Mouse (Mus musculus): ENCODE measurements at regions not wholly inside any gene's neighbourhood (a gene's known extent, or its start where the extent isn't known, plus 50 kb on each side); places are given as distances from the start of the nearest gene placed in this dataset.
"Not testable (repeated sequence)": the region's sequence is repeated elsewhere in the genome, so short reads cannot be mapped to it uniquely, and the experiment has no call there.

DNA sequence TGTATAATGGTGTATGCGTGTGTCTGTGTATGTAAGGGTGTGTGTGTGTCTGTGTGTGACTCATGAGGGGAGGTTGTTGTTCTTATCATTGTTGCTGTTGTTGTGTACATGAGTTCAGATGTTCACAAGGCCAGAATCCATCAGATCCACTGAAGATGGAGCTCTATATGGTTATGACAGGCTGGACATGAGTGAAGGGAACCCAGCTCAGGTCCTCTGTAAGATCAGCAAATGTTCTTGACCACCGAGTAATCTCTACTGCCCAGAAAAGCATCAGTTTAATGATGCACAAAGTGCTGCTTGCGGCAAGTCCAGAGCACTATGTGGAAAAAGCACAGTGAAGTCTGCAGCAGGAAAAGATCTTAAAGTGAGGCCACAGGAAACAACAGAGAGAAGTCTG, 77.5 kb downstream of the Gm15319 start:
- not testable (repeated sequence) for DNase-seq

DNA sequence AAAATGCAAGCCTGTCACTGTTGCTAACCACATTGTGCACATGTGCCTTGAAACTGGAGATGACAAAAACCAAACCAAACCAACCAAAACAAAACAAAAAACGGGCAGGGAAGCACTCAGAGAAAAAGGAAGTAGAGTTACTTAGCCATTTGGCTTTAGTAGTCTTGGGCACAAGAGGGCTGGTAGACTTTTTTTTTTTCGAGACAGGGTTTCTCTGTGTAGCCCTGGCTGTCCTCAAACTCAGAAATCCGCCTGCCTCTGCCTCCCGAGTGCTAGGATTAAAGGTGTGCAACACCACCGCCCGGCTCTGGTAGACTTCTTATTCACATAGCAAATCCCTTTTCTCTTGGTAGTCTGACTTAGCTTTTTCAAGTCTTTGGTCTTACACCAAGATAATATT, 78.2 kb downstream of the Gm15319 start:
- not testable (repeated sequence) for DNase-seq

DNA sequence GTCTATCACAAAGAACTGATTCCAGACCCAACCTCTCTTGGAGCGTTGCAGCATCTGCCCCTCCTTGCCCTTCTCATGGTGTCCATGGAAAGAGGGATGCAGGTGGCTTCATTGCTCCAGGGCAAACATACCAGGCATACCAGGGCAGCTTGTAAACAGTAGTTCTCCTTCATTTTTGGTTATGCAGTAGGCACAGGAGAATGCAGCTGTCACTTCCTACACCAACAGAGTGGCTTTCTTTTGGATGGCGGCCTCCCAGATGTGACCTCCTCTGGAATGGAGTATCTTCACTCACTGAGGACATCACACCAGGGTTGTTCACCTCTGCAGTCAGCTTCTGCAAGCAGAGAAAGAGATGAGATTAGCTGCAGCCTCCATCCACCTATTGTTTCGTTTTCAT, 79.9 kb downstream of the Gm15319 start:
- not testable (repeated sequence) for DNase-seq

DNA sequence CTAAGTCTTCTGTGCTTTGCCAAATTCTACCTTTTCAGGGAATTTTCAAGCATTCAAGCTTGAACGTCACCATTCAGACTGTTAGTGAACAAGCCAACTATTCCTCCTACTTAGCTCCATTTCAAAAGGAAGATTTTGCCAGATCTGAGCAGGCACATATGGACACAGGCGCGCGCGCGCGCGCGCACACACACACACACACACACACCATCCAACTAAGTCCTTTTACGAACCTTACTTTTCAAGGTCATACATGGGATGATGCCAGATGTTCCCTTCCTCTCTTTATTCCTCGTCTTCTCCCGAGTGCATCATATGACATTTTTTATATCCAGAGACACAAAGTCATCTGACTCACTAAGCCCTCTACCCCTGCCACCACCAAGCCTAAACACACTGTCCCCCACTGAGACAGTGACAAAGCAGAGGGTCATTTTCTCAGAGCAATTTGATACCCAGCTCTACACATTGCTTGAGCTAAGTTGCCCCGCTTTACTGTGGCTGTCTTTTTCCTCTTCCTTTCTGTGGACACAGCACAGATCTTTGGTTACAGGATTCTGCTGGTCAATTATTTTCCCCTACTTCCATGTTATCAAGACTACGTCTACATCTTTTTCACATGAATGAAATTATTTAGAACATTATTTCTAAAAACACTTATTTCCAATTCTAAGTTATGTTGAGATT, 81.7 kb downstream of the Gm15319 start:
- not testable (repeated sequence) for DNase-seq

DNA sequence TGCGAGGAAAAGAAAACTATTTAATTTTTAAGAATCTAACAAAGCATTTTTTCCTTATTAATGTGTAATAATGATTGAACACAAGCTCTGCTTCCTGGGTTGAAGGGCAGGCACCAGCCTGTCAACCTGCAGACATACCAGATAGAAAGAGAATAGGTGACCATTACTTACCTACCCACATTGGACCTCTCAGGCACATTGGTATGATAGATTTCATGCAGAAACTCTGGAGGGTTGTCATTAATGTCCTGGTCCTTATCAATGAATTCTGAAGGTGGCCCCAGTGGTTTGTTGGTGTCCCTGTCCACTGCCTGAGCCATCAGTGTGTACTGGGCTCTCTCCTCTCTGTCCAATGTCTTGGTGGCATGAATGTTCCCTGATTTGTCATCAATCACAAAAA, 85.3 kb downstream of the Gm15319 start:
- not testable (repeated sequence) for DNase-seq

DNA sequence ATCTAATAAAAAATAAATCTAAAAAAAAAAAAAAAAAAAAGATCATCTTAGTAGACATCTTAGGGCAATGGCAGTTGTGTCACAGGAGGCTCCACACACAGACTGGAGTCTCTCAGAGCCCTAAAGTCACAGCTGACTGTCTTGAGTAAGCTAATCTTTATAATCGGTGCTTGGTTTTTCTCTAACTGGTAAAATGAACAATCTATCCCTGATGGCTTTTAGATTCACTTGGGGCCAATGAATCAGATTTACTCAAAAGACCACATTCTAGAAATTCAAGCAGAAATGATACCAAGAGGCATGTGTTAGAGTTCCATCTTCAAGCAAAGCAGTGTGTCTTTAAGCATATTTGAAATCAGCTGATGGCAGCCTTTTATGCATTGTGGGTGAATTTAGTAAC, 86.3 kb downstream of the Gm15319 start:
- DNase-seq = not testable (repeated sequence)

DNA sequence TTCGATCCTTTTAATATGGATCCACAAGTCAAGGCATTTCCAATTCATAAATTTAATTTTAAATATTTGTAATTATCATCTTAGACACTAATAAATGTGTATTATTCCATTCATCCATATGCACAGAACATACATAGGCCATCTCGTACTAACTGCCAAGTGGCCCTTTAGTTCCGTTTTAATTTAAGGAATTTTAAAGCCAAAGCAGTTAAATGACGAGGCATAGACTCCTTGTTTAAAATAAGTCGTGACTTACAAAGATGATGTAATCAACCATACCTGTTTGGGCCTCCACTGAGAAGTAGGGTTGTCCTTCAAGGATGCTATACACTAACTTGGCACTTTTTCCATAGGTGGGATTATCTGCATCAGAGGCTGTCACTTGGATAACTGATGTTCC, 89.2 kb downstream of the Gm15319 start:
- DNase-seq = not testable (repeated sequence)

DNA sequence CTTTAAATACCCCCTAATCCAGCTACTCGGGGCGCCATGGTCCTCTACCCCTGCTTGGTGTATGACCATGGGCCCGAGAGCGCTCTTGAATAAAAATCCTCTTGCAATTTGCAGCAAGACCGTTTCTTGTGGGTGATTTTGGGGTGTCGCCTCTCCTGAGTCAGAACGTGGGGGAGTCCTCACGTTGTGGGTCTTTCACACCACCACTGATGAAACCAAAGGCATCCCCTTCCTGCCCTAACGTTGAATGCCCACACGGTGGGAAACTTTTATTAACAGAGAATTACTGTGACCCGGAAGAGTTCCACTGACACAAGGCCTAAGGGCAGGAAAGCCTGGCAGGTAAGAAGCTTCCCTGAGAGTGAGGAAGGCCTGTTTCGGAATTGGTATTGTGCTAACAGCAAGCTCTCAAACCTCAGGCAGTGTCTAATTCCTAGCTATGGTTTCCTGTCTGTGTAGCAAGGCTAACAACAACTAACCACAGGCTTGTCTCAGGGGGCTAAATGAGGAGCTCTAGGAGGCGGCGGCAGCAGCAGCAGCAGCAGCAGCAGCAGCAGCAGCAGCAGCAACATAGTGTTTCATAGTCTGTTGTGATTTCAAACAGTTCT, 95.4 kb downstream of the Gm15319 start:
- DNase-seq = not testable (repeated sequence)

DNA sequence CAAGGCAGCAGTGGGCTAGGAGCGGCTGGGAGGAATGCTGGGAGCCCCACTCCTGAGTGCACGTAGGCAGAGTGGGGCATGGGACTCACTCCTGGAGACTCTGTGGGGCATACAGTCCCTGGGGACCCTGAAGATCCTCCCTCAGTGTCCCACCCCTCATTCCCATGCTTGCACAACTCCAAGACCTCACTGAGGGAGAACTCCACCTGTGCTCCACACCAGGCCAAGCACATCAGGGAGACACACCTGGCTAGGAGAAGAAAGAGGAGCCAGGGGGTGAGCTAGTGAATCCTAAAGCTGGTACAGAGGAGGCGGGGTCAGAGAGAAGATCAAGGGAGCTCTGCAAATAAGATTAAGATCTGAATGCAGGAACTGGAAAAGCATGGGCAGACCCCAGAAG, 96.2 kb downstream of the Gm15319 start:
- peak in 1 of 2 experiments; percentile 42 for DNase-seq

DNA sequence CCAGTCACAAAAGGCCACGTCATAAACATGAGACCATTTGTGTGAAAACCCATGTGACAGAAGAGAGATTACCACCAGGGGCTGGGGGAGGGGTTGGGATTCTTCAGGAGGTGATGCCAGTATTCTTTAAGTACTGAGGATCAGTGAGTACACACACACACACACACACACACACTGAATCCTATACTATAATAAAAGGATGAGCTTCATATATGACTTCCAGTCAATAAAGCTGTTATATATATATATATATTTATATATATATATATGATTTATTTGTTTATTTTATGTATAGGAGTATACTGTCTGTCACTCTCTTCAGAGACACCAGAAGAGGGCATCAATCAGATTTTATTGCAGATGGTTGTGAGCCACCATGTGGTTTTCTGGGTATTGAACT, 98.4 kb downstream of the Gm15319 start:
- DNase-seq = not testable (repeated sequence)

DNA sequence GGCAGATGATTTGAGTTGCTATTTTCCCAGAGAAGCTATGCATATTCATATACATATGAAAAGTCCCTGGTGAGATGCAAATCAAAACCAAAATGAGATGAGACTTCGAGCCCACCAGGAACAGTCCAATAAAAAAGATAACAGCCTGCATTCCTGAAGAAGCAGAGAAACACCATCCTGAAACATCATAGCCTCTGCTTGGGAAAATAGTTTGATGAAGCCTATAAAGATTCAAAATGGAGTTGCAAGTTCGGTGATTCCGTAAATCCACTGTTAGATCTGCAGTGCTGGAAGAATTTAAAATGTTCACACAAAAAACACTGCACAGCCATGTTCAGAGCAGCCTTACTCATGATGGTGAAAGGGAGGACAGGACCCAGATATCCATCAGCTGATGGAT, 98.9 kb downstream of the Gm15319 start:
- not testable (repeated sequence) for DNase-seq

DNA sequence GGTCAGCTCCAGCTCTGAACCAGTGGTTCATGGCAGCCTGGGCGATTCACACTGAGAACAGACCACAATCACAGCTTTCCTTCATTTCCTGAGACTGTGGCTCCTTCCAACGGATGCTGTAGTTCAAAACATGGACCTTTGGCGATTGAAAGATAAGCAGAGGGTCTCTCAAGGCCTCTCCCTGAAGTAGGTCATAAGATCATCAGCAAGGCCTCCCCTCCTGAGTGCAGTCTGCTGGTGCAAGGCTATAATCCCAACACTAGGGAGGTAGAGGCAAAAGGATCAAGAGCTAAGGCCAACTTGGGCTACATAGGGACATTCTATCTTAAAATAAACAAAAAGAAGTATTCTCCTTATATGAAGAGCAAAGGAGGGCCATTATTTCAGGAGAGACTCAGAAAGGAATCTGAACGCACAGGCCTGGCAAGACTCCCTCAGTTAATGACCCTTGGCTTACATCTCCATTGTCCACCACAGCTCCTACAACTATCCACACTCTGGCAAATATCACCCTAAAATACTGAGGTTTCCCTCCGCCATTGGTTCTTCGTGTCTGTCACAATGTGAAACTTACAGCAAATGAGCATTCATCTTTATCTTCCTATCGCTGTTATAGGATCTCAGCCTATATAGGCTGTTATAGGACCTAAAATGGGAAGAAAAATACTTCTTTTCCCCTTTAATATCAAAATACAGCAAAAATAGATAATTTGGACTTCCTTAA, 100.0 kb downstream of the Gm15319 start:
- not testable (repeated sequence) for DNase-seq

DNA sequence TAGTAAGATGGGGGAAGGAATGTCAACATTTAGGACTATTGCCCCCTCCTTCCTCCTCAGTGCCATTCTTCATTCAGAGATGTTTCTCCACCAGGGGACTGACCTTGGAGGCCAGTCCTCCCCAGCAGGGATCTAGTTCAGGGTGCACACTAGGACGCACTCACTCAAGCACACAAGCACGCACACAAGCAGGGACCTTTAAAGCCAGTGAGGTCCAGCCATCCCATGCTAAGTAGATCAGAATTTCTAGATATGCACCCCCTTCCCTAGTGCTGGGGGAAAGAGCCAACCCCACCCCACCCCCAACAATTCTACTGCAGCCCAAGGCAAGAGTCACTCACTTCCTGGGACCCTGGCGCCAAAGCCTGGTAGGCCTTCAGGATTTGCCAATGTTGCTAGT, 100.8 kb downstream of the Gm15319 start:
- DNase-seq = not testable (repeated sequence)

DNA sequence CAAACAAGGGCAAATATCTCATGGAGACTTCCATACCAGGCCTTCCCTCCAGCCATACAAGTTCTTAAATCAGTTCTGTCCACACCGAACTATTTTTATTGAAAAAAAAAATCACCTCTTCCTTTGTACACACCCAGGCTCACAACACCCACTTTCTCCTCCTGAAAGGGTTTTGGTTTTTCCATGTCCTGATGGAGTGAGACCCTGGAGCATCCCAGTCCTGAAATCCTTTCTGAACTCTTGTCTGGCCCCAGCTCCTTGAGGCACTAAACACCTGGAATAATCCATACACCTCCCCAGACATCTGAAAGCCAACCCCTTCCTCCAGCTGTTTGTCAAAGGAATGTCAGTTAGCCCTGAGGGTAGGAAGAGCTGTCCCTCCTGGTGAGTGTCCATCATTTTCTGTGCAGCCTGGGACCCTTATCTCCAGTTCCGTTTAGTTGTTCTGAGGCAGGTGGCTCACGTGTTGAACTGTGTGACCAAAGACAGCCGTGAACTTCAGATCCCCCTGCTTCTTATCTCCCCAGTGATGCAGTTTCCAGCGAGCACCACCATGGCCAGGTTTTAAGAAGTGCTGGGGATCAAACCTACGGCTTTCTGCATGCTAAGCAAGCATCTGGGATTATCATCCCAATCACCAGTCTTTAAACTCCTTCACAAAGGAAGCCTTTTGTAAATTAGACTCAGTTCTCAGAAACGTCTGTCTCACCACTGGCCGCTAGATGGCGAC, 101.4 kb downstream of the Gm15319 start:
- DNase-seq = not testable (repeated sequence)

DNA sequence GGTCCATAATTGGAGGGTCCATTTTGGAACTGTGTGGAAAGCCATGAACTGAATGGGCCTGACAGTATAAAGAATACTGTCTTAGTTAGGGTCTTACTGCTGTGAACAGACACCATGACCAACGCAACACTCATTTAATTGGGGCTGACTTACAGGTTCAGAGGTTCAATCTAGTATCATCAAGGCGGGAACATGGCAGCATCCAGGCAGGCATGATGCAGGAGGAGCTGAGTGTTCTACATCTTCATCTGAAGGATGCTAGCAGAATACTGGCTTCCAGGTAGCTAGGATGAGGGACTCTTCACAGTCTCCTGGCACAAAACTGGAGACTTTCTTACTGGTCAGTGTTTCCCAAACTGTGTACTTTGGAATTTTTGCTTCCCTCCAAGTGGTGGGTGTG, 102.0 kb downstream of the Gm15319 start:
- DNase-seq = peak in 1 of 2 experiments; percentile 30

DNA sequence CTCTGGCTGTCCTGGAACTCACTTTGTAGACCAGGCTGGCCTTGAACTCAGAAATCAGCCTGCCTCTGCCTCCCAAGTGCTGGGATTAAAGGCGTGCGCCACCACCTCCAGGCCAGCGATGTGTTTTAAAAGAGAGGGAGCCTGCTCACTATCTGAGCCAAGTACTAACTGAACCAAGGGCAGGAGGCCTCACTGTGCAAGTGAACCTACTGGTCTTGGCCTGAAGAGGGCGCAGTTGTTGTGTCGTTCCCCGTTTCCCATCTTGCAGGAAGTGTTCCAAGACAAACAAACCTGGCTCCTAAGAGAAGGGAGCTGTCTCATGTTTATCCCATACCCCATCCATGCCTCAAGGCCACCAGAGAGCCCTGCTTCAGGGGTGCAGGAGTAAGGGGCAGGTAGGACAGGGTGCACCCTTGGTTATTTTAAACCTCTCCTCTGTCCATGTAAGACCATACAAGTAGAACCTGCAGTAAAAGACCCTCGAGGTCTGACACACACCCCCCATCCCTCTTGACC, 102.8 kb downstream of the Gm15319 start:
- not testable (repeated sequence) for DNase-seq

DNA sequence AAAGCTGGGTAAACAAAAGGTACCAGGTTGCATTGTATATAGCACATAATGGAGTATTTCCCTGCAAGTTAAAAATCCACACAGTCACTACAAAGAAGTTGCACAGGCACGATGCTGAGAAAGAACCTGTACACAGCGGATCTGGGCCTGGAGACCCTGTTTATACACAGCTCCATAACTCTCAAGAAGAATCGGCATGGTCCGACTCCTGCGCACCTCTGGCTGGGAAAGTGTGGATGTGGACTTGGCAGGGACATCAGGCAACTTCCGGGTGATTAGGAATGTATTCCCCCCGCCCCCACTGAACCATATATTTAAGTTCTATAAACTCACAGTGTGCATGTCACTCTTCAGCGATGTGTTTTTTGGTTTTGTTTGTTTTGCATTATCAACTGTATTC, 103.3 kb downstream of the Gm15319 start:
- DNase-seq = not testable (repeated sequence)

Measured in cerebellum, postnatal 25 days (tissue).